Mouse (Mus musculus) ES-CJ7 (cell line): ENCODE results near the gene Aaas.
A peak's percentile ranks its signal among the peaks of the same experiment; 100 is the strongest.

Experiments used
- DNase-seq: peaks from one replicate; pipeline ENCODE4 v3.0.0; 2011; ENCODE audit warnings: low read depth, low spot score

Aaas gene

DNA sequence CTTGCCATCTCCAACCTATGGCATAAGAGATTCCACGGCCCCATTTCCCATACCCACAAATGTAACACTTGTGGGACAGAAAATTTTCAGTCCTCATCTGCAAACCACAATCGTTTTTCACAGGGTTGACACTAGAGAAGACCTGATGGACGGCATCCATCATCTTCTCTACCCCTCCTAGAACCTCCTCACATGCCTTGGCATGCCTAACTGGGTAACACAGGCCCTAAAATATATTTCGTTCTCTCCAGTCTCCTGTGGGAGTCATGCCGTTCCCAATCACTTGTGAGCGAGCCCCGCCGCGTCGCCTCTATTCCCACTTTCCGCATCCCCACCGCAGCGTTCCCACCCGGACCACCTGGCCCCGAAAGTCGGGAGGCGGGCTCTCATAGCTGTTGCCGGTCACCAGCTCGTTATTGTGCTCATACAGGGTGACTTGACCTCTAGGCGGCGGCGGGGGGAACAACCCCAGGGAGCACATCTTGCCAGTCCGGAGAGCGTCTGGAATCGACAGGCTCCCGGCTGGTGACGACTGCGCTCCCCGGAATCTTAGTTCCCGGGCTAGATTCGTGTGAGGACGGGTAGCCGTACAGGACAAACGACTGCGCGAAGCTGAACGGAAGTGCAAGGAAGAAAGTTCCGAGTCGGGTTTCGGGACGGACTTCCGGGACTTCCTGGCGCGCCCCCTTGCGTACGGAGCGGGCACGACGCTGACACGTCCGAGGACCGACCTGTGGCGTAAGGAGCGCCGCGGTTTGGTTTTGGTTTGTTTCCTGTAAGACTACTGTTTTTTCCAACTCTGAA is at the start of gene Aaas:
TSS of gene Aaas (minus strand) at position 634 of the 804 bp plus-strand sequence.
- DNase-seq = peak; percentile 99

DNA sequence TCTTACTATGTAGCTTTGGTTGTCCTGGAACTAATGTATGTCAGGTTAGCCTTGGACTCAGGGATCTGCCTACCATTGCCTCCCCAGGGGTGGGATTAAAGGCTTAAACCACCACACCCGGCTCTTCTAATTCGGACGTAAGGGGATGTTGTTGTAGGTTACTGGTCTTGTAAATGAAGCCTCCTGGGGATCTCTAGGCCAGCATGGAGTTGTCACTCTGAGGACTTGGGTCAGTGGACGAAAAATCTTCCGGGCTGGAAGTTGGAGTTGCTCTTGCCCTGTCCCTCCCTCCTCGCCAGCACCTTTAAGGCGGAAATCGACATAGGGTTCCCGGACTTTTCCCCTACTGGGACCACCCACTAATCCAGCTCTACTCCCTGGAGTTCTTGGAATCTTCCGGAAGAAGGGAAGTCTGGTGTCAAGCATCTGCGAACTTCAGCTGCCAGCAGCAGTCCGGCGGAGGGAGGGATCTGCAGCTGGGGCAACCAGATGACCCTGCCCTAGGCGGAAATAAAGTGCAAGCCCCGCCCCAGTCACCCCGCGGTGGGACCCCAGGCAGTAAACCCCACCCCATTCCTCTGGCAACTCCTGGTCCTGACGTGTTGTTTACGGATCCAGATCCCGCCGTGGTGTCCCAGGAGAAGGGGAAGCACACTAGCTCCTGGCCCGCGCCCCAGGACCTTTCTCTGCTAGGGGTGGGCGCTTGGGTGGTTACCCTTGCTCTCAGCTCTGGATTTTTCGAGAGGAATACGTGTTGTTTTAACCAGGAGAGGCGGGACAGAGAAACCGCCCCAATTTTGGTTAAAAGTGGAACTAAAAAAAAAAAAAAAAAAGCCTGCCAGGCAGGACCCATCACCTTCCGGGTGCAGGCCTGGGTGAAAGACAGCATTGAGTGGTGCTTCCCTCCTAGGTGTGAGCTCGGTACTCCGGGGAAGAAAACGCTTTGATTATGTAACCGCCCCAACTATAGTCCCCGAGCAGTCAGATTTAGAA is 49.0 kb upstream of the Aaas start:
- DNase-seq = peak; percentile 98

DNA sequence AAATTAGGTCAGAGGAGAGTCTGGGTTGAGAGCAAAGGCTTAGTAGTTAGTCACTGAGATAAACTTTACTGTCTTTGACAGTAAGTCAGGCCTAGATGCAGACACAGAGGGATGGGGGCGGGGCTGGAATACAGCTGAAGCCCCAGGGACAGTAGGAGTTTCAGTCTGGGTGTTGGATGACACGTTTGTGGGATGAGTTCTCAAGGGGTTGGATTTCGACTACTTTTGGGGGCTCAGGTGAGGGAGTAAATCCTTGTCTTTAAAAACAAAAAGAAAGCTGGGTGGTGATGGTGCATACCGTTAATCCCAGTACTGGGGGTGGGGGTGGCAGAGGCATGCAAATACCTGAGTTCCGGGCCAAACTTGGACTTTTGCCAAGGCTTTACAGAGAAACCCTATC is 48.1 kb upstream of the Aaas start:
- DNase-seq = peak; percentile 72

DNA sequence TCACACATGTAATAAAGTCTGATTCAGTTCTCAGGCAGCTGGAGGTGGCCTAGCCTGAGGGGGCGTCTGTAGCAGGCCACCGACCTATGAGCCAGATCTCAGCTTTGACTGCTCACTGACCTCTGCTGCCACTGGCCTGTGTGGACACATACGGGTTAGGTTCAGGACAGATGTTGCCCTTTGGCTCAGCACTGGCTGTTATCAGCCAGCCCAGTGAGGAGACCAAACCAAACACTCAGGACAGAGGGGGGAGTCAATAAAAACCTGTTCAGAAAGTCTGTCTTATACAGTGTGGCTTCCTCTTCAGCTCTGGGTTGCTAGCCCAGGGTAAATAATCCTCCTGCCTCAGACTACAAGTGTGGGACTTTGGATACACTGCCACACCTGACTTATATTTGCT is 44.5 kb upstream of the Aaas start:
- DNase-seq = no peak

DNA sequence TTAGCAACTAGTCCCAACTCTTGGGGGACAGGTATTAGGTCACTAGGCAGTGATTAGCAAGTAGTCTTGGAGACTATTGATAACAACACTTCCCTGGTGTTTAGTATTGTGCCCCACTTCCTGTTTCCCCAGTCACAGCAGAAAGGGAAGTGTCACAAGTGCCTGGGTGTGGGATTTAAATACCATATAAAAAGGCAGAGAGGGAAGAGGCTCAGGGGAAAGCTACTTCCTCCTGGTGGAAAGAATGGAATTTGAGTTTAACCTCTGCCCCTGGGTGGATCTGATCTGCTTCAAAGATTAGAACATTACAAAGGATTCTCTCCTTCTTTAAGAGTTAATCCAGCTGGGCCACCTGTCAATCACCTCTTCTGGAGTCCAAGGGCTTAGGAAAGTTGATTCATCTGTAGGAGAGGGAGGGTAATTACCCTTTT is 43.0 kb upstream of the Aaas start:
- peak; percentile 86 for DNase-seq

DNA sequence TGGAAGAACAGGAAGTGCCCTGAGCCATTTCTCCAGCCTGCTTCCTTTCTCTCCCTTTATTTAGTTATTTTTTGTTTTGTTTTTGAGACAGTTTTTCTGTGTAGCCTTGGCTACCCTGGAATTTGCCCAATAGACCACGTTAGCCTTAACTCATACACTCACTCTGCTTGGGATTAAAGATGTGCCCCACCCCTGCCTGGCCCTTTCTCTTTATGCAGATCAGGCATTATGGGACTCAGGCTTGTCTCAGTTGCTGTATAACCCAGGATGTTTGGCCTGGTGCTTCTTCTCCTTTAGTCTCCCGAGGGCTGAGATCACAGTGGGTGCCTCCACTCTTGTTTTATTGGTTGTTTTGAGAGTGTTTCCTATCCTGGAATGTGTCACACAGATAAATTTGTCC is 41.9 kb upstream of the Aaas start:
- no peak for DNase-seq

DNA sequence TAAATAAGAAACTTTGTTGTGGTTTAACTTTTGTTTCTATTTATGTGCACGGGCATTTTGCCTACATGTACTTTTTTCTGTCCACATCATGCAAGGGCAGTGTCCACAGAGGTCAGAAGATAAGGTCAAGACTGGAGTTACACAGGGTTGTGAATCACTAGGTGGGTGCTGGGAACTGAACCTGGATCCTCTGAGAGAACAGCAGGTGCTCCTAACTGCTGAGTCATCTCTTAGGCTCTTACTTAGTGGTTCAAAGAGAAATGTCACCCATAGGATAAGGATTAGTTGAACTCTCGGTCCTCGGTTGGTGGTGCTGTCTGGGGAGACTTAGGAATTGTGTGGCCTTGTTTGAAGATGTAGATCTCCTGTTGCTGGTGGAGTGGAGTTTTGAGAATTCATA is 38.4 kb upstream of the Aaas start:
- DNase-seq = no peak

DNA sequence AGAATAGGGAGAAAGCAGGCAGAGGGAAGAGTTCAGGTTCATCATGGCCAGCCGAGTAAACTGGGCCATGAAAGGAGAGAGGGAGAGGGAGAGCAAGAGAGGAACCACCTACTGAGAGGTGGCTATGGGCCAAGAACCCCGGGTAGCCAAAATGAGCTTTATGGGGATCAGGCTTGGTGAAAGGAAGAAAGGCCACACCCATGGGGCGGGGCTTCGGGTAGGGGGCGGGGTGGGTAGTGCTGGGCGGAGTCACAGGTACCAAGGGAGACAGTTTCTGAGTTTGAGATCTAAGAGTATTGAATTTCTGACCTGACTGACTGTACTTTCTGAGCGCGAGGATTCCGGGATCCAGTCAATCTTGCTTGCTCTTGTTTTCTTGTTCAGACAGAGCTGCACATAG is 36.1 kb upstream of the Aaas start:
- peak; percentile 76 for DNase-seq

DNA sequence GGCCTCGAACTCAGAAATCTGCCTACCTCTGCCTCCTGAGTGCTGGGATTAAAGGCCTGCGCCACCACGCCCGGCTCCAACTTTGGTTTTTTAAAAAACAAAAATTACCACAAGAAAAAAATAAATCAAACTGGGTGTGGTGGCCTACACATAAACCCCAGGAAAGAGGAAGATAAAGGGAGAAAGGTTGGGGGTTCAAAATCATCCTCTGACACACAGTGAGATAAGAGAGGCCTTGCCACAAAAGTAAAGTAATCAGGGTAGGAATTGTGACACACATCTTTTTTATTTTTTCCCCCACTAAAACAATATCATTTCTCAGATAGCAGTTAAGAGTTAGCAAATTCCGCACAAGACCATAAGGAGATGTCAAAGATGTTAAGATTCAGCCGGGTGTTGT is 33.1 kb upstream of the Aaas start:
- no peak for DNase-seq

DNA sequence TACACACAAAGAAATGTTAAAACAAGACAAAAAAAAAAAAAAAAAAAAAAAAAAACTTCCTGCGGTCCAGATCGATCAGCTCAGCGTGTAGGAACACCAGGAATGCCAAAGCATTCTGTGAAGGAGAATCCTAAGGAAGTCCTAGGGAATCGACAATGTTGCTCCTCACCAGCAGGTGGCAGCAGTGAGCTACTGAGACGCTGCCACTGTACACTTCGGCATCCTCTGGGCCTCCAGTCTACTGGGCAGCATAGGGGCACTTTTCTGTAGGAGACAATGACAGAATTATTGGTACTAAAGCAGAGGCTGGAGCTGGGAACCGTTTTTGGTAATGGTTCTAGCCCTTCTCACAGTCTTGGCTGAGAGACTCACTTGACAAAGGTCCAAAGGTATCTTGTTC is 31.0 kb upstream of the Aaas start:
- DNase-seq = peak; percentile 88

DNA sequence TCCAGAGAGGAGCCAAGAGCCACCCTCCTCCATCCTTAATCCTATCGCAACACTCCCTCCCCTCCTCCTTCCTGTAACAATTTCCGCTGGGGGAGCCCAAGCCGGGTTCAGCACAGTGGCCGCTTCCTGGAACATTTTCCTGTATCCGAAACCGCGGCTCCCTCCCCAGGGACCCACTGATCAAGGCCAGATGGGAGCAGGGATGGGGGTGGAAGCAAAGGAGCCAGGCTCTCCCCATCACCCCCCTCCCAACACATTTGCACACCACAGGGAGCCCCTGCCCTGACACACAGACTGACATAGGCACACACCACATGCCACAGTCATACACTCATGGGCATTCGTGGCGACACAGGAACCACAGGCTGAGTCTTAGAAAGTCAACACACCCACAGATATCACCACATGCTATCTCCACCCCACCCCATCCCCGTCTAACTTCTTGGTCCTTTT is 27.3 kb upstream of the Aaas start:
- DNase-seq = peak; percentile 59

DNA sequence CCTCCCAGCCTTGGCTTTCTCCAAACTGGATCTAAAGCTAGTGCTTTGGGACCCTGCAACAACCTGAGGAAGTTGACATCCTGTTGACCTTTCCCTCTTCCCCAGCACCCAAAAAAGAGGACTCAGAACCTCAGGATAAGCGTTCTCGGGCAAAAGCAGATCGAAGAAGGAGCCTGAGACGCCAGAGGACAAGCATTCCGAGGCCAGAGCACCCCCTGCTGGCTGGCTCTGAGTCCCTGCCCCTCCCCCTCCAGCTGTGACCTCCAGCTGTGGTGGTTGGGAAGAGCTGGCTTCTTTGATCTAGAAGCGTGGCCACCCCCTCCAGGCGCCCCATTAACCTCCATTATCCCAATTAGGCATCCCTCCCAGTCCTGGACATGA is 26.6 kb upstream of the Aaas start:
- peak; percentile 90 for DNase-seq

DNA sequence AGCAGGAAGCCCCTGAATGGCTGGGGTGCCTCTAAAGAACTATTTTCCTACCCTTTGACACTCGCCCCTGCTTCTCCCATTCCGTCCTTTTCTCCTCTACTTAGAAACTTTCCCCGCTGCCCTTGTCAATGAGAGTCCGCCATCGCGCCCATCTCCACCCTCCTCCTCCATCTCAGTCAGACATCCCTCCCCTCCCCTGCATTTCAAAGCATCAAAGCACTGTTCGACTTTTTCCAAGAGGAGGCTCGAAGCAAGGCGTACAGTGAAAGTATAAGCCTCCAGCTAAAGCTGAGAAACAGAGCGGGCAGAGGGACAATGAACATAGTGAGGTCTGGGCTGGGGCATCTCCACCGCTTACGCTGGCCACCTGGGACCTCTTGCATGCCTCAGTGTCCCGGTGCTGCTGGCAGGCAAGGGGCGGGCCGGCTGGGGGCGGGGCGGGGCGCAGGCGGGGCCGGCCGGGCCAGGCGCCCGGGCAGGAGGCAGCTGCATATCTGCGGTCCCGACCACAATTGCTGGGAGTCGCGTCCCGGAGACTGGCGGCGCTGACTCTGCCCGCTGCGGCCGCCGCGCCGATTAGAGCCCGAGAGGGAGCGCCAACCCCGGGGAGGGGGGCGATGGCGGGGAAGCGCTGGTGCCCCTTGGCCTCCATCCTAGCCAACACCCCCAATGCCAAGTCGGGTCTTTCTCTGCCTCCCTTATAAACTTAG is 26.0 kb upstream of the Aaas start:
- DNase-seq = no peak

DNA sequence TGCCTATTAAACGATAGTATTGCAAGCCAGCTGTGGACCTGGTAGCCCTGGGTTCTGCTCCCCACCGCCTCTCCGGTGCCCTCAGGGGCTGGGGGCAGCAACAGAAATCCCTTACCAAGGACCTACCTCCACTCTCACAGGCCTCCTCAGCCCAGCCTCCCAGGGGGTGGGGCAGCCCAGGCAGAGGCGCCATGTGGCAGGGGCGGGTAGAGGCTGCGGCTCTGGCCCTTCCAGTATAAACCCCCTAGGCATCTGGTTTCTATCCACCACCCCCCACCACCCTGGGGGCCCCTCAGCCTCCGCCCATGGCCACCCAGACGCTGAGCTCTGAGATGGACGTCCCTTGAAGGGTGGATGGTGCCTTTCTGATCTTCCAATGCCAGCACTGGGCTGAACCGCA is 20.2 kb upstream of the Aaas start:
- no peak for DNase-seq

DNA sequence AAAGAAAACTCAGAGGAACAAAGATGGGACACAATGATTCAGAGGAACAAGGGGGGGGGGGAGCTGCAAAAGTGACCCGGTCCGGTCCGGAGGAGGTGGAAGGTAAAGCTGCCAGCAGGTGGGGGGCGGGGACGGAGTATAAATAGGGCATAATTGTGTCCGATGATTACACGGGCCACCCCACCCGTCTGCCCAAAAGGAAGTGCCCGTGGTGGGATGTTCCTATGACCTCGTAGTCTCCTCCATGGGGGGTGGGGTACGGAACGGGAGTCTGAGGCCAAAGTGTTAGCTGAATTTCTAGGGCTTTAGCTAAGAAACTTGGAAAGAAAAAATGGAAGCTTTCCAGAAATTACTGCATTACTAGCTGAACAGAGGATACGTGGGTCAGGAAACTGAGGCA is 19.4 kb upstream of the Aaas start:
- DNase-seq = no peak

DNA sequence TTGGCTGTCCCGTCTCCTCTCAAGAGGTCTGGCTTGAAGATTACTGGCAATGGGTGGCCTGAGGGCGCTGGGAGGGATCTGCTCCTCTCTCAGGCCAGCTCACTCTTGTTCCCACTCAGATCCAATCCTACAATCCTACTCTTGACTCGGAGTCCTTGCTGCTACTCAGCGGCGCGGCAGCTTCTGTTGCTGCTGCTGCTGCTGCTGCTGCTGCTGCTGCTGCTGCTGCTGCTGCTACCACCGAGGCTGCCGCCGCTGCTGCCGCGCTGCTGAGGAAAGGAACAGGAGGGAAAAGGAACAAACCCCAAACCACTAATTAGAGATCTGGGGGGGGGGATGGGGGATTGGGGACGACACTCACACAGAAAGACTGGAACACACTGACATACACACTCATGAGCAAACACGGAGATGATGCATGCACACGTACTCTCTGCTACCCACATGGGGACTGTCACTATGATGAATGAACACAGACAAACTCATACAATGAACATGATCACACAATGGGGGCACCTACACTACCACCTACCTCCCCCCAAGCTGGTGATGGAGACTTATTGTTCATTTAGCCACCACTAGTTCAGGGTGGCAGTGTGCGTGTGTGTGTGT is 16.3 kb upstream of the Aaas start, which contains the start of gene Sp7:
TSS of gene Sp7 (minus strand) at position 450 of the 612 bp plus-strand sequence.
- DNase-seq = no peak

DNA sequence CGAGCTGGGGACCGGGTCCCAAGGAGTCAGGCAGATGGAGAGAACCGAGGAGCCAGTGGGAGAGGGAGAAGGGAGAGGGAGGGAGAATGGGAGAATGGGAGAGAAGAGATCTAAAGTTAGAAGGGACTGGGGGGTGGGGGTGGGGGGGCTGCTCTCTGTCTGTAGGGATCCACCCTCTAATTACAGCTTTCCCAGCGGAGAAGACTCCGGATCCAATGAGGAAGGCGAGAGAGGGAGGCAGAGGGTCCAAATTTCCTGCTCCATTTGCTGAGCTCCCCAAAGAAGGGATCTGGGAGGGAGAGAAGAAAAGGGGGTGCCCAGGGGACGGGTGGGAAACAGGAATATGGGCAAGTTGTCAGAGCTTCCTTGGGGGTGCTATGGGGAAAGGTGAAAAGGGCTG is 15.7 kb upstream of the Aaas start:
- no peak for DNase-seq

DNA sequence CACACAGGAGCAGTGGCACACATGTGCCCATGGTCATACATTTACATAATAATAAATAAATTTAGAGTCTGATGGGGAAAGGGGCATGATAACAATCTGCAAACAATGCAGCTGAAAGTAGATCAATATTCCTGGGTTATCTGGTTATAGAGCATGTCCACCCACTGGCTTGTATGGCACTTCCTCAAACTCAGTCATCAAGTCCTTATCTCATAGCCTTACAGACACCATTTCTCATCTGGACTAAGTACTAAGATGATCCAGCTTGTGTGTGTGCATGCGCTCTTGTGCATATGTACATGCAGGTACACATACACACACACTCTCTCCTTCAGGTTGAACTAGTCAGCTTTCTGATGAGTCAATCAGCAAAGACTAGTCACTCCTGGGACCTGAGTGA is 14.1 kb upstream of the Aaas start:
- no peak for DNase-seq

DNA sequence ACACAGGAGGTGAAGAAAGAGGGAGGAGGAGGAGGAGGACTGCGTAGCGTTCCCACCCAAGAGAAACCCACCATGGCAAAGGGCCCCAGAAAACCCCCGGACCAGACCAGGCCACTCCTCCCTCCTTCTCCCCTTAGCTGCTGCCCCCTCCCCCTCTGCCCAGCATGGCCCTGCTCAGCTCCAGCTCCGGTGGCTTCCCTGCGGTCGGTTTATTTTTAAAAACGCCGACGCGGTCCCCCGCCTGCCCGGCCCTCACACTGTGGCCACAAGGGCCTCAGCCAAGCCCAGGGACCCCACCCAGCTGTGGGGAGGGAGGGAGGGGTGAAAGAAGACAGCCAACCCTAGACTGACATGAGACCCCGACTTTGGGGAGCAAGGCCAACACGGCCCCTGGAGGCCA is 12.1 kb upstream of the Aaas start:
- no peak for DNase-seq

DNA sequence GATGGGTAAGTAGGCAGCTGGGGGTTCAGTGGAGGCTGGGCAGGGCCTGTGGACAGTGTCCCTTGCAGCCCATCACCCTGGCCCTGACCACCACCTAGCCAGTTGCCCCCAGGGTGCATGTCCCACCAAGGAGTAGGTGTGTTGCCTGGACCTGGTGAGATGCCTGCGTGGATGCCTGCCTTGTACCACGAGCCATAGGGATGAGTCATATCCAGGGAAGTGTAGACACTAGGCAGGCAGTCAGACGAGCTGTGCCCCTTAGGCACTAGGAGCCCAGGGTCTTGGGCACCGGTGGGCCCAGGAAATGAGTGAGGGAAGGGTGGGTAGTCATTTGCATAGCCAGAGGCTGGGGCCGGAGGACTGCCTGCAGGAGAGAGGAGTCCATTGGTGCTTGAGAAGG is 8.3 kb upstream of the Aaas start:
- no peak for DNase-seq

DNA sequence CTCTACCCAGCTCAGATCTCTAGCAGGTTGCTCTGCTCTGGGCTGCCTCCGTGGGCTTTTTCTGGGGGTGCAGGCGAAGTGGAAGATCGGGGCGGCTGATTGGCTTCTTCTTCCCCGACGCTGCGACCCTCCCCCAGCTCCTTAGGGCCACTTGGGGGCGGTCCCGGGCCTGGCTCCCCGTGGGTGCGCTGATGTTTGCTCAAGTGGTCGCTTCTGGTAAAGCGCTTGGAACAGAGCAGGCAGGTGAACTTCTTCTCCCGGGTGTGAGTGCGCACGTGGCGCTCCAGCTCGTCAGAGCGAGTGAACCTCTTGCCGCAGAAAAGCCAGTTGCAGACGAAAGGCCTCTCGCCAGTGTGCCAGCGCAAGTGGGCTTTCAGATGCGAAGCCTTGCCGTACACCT is 7.6 kb upstream of the Aaas start:
- peak; percentile 85 for DNase-seq
